Comparison of ENCODE assay signal across 9 mouse cellular contexts in genomic region chr15:100467738-100468137, GRCm38 (mm10). TPM values are rescaled to one million over a fixed set of nuclear protein-coding genes. Genes with fewer than 3 reads are reported as not detected.
DNase-seq lines count a peak whose midpoint lies in the region; ATAC-seq and TF ChIP-seq lines count a peak whose summit lies in the region.
"Had no signal": no experiment of that assay in that cellular context is flagged by ENCODE, and none has a peak within 500 bp of the region (broad histone marks: within the 10 kb centered on the region; RNA-seq: fewer than 3 reads in every experiment).

No protein-coding gene starts in this region.

- peak overlapping the region; percentile 79 for H3K9ac ChIP-seq in neural tube, embryonic 12.5 days

- H3K9me3 ChIP-seq in forebrain, embryonic 10.5 days, result no peaks in the 10 kb centered on the region
- no peaks in the 10 kb centered on the region for H3K9me3 ChIP-seq in limb, embryonic 10.5 days (replicated peaks)
- H3K9me3 ChIP-seq in neural tube, embryonic 12.5 days, result no peaks in the 10 kb centered on the region

- H3K4me3 ChIP-seq in left cerebral cortex, adult 2 months, result peak overlapping the region; percentile 97
- peak overlapping the region; percentile 89 for H3K4me3 ChIP-seq in forebrain, embryonic 10.5 days
- peak overlapping the region; percentile 87 for H3K4me3 ChIP-seq in limb, embryonic 10.5 days
- peak overlapping the region; percentile 64 for H3K4me3 ChIP-seq in neural tube, embryonic 12.5 days

- peaks cover 34% of the 10 kb centered on the region for H3K4me1 ChIP-seq in forebrain, embryonic 10.5 days
- H3K4me1 ChIP-seq in limb, embryonic 10.5 days, result peaks cover 22% of the 10 kb centered on the region
- H3K4me1 ChIP-seq in neural tube, embryonic 12.5 days, result peaks cover 23% of the 10 kb centered on the region

- H3K36me3 ChIP-seq in forebrain, embryonic 10.5 days (replicated peaks), result peaks cover 24% of the 10 kb centered on the region
- peaks cover 21% of the 10 kb centered on the region for H3K36me3 ChIP-seq in limb, embryonic 10.5 days
- peaks cover 10% of the 10 kb centered on the region; the same call in 1 of the 2 replicates for H3K36me3 ChIP-seq in neural tube, embryonic 12.5 days

- peak overlapping the region; percentile 92 for H3K4me2 ChIP-seq in neural tube, embryonic 12.5 days (replicated peaks)

- intact Hi-C loops in left cerebral cortex, adult 2 months (cut with DNase I), result loop anchor here (2.0 to 5.0 kb wide), 2 partner anchors 27 to 215 kb away; partner anchors contain the start of gene Csrnp2
- intact Hi-C loops in left cerebral cortex, postnatal 4 days (cut with DNase I), result loop anchor here (10.0 kb wide), 1 partner anchor 443 kb away; no protein-coding TSS in a partner anchor

- no peak for ATAC-seq in neural tube, embryonic 12.5 days (ENCODE audit: low FRiP score, low read depth)

- no peak for DNase-seq in left cerebral cortex, adult 2 months (ENCODE audit: extremely low spot score in 1 of 2, low spot score in 2 of 2)
- no peak for DNase-seq in left cerebral cortex, postnatal 4 days
- DNase-seq in forebrain, embryonic 10.5 days (ENCODE audit: extremely low spot score, low spot score), result no peak
- no peak for DNase-seq in limb, embryonic 10.5 days (ENCODE audit: low spot score)
- DNase-seq in embryo, embryonic 9.5 days (ENCODE audit: extremely low spot score), result no peak
- no peak for DNase-seq in MN1 (ENCODE audit: low spot score)
- DNase-seq in cerebellum, adult 8-10 months, result no peak
- DNase-seq: kidney, postnatal 4 days had no signal

- H3K27me3 ChIP-seq in forebrain, embryonic 10.5 days (ENCODE audit: poor library complexity, severe bottlenecking), result no peaks in the 10 kb centered on the region
- no peaks in the 10 kb centered on the region for H3K27me3 ChIP-seq in limb, embryonic 10.5 days (ENCODE audit: low read depth, poor library complexity, severe bottlenecking)
- no peaks in the 10 kb centered on the region for H3K27me3 ChIP-seq in neural tube, embryonic 12.5 days (replicated peaks)

- TF ChIP-seq CTCF in left cerebral cortex, adult 2 months (IDR thresholded peaks at IDR 0.05), result no peak

- 63% methylated on average over 6 of the region's 8 CpGs for WGBS in forebrain, embryonic 10.5 days
- WGBS in limb, embryonic 10.5 days, result 47% methylated on average over 8 of the region's 8 CpGs
- WGBS in neural tube, embryonic 12.5 days, result 44% methylated on average over 8 of the region's 8 CpGs

- no peak overlapping the region for H3K27ac ChIP-seq in left cerebral cortex, adult 2 months
- H3K27ac ChIP-seq in forebrain, embryonic 10.5 days, result 0 out of 2 replicates have a peak overlapping the region, but pooled peaks have one; percentile 96
- H3K27ac ChIP-seq in limb, embryonic 10.5 days, result no peak overlapping the region
- no peak overlapping the region for H3K27ac ChIP-seq in neural tube, embryonic 12.5 days

RNA-seq across cellular contexts. Expression of gene Letmd1, which starts 1.1 kb away (rescaled TPM):
- total RNA-seq in left cerebral cortex, adult 2 months (2021), result 10 to 100 TPM; 59.6 to 62.1 TPM
- 10 to 100 TPM; 65.8 to 70.5 TPM for total RNA-seq in left cerebral cortex, postnatal 4 days (2021)
- 39.5 and 41.3 TPM in 2 replicates for polyA plus RNA-seq in forebrain, embryonic 10.5 days (2016; fragmentation: Nextera tagmentation; extraction: Ambion mirVana)
- polyA plus RNA-seq in limb, embryonic 10.5 days (2016; fragmentation: Nextera tagmentation; extraction: Ambion mirVana), result 29.7 and 31.4 TPM in 2 replicates
- polyA plus RNA-seq in neural tube, embryonic 12.5 days (2016; fragmentation: Nextera tagmentation; extraction: Ambion mirVana), result 48.5 and 50.6 TPM in 2 replicates

RNA-seq across cellular contexts. Expression of gene Csrnp2, which starts 27.6 kb away (rescaled TPM):
- total RNA-seq in left cerebral cortex, adult 2 months (2021), result 10 to 100 TPM; 35.3 to 36.3 TPM
- 10 to 100 TPM; 53.1 to 54.0 TPM for total RNA-seq in left cerebral cortex, postnatal 4 days (2021)
- polyA plus RNA-seq in forebrain, embryonic 10.5 days (2016; fragmentation: Nextera tagmentation; extraction: Ambion mirVana), result 17.0 and 17.2 TPM in 2 replicates
- 24.8 and 28.2 TPM in 2 replicates for polyA plus RNA-seq in limb, embryonic 10.5 days (2016; fragmentation: Nextera tagmentation; extraction: Ambion mirVana)
- 42.6 and 43.1 TPM in 2 replicates for polyA plus RNA-seq in neural tube, embryonic 12.5 days (2016; fragmentation: Nextera tagmentation; extraction: Ambion mirVana)

RNA-seq across cellular contexts. Expression of gene Slc11a2, which starts 42.9 kb away (rescaled TPM):
- 10 to 100 TPM; 60.0 to 70.8 TPM for total RNA-seq in left cerebral cortex, adult 2 months (2021)
- 10 to 100 TPM; 55.9 to 61.2 TPM for total RNA-seq in left cerebral cortex, postnatal 4 days (2021)
- polyA plus RNA-seq in forebrain, embryonic 10.5 days (2016; fragmentation: Nextera tagmentation; extraction: Ambion mirVana), result 29.2 and 29.4 TPM in 2 replicates
- polyA plus RNA-seq in limb, embryonic 10.5 days (2016; fragmentation: Nextera tagmentation; extraction: Ambion mirVana), result 30.4 and 31.0 TPM in 2 replicates
- 23.9 and 27.1 TPM in 2 replicates for polyA plus RNA-seq in neural tube, embryonic 12.5 days (2016; fragmentation: Nextera tagmentation; extraction: Ambion mirVana)

RNA-seq across cellular contexts. Expression of gene Gm5475, which starts 45.8 kb away (rescaled TPM):
- not detected for total RNA-seq in left cerebral cortex, adult 2 months (2021)
- not detected for total RNA-seq in left cerebral cortex, postnatal 4 days (2021)
- 0.05 TPM in 1 of 2 replicates, not detected in the other for polyA plus RNA-seq in forebrain, embryonic 10.5 days (2016; fragmentation: Nextera tagmentation; extraction: Ambion mirVana)
- polyA plus RNA-seq in limb, embryonic 10.5 days (2016; fragmentation: Nextera tagmentation; extraction: Ambion mirVana), result 0.08 and 0.11 TPM in 2 replicates
- 0.13 and 0.18 TPM in 2 replicates for polyA plus RNA-seq in neural tube, embryonic 12.5 days (2016; fragmentation: Nextera tagmentation; extraction: Ambion mirVana)
